Mouse (Mus musculus) ES-E14 (cell line): ENCODE data around the gene En2.

Experiments
- CHD2 ChIP-seq: IDR thresholded peaks from 2 replicates; pipeline ENCODE4 v1.6.1; 2014; ENCODE audit warnings: mild to moderate bottlenecking, low read depth, low read length, inconsistent platforms
- HCFC1 ChIP-seq: IDR thresholded peaks from 2 replicates; pipeline ENCODE4 v1.6.1; 2012; ENCODE audit warnings: low read length, inconsistent platforms, borderline replicate concordance; ENCODE audit not compliant: insufficient read depth
- MAFK ChIP-seq: IDR thresholded peaks from 2 replicates; pipeline ENCODE4 v1.6.1; 2014; ENCODE audit warnings: mild to moderate bottlenecking, low read depth, low read length, inconsistent platforms; ENCODE audit not compliant: insufficient read depth
- ZC3H11A ChIP-seq: IDR thresholded peaks from 2 replicates; pipeline ENCODE4 v1.6.1; 2012; ENCODE audit warnings: low read depth, mild to moderate bottlenecking, inconsistent platforms, low read length, borderline replicate concordance
- ZNF384 ChIP-seq: IDR thresholded peaks from 2 replicates; pipeline ENCODE4 v1.6.1; 2012; ENCODE audit warnings: low read depth, low read length, inconsistent platforms

GRCm38 (mm10) chr5:28207043-28207442, 41.5 kb downstream of the En2 start:
- no peak for TF ChIP-seq ZNF384
- no peak for TF ChIP-seq HCFC1
- TF ChIP-seq CHD2: no peak
- no peak for TF ChIP-seq MAFK
- no peak for TF ChIP-seq ZC3H11A
